Mouse (Mus musculus) neutrophil, adult 59 days (primary cell): Measurements from ENCODE around the gene Lce1h. TPM values are rescaled to one million over a fixed set of nuclear protein-coding genes. Genes with fewer than 3 reads are reported as not detected.

ENCODE experiments used
- total RNA-seq, 2 experiments: library from RNA; stranded (reverse); gene quantifications; 1 replicate in 1 of 2; 2 replicates in 1 of 2; pipeline ENCODE4 v1.2.4; 2023

The Lce1h gene
- total RNA-seq = not detected

GRCm38 (mm10) chr3:92764965-92765364 lies at the start of gene Lce1h:
Gene Lce1h, minus strand, starts transcription at chr3:92765065.

GRCm38 (mm10) chr3:92807791-92808190 lies 42.9 kb upstream of the Lce1h start, which contains the start of gene Lce1k:
Gene Lce1k, minus strand, starts transcription at chr3:92807891.

GRCm38 (mm10) chr3:92790414-92790813 lies 25.5 kb upstream of the Lce1h start, which contains the start of gene Lce1j:
Gene Lce1j, minus strand, starts transcription at chr3:92790514.

GRCm38 (mm10) chr3:92778799-92779198 lies 13.9 kb upstream of the Lce1h start, which contains the start of gene Lce1i:
Gene Lce1i, minus strand, starts transcription at chr3:92778899.

GRCm38 (mm10) chr3:92752238-92752637 lies 12.6 kb downstream of the Lce1h start, which contains the start of gene Lce1g:
Gene Lce1g, minus strand, starts transcription at chr3:92752338.

GRCm38 (mm10) chr3:92738996-92739395 lies 25.9 kb downstream of the Lce1h start, which contains the start of gene Gm38119:
Gene Gm38119, minus strand, starts transcription at chr3:92739096.

GRCm38 (mm10) chr3:92720250-92720649 lies 44.6 kb downstream of the Lce1h start, which contains the start of gene Lce1f:
Gene Lce1f, minus strand, starts transcription at chr3:92720350.

Other genes with a start within 250 kb of the Lce1h start
- not detected for gene 2310046K23Rik, start 230.6 kb downstream of the Lce1h start, total RNA-seq
- not detected for gene Ivl, start 191.3 kb downstream of the Lce1h start, total RNA-seq
- gene Smcp, start 176.1 kb downstream of the Lce1h start, total RNA-seq = not detected
- gene 2210017I01Rik, start 157.6 kb downstream of the Lce1h start, total RNA-seq = not detected
- gene Lce6a, start 143.4 kb downstream of the Lce1h start, total RNA-seq = not detected
- not detected for gene Lce1a1, start 116.8 kb downstream of the Lce1h start, total RNA-seq
- gene Lce1b, start 108.1 kb downstream of the Lce1h start, total RNA-seq = not detected
- gene Lce1a2, start 94.8 kb downstream of the Lce1h start, total RNA-seq = not detected
- not detected for gene Lce1c, start 85.8 kb downstream of the Lce1h start, total RNA-seq
- not detected for gene Lce1d, start 77.9 kb downstream of the Lce1h start, total RNA-seq
- not detected for gene Lce1e, start 56.0 kb downstream of the Lce1h start, total RNA-seq
- not detected for gene Lce1f, start 44.7 kb downstream of the Lce1h start, total RNA-seq
- gene Gm38119, start 26.0 kb downstream of the Lce1h start, total RNA-seq = not detected
- gene Lce1g, start 12.7 kb downstream of the Lce1h start, total RNA-seq = not detected
- not detected for gene Lce1i, start 13.8 kb upstream of the Lce1h start, total RNA-seq
- gene Lce1j, start 25.4 kb upstream of the Lce1h start, total RNA-seq = not detected
- not detected for gene Lce1k, start 42.8 kb upstream of the Lce1h start, total RNA-seq
- not detected for gene Kprp, start 62.2 kb upstream of the Lce1h start, total RNA-seq
- gene Lce1l, start 86.2 kb upstream of the Lce1h start, total RNA-seq = not detected
- not detected for gene 2310050C09Rik, start 105.2 kb upstream of the Lce1h start, total RNA-seq
- gene Lce3a, start 161.2 kb upstream of the Lce1h start, total RNA-seq = not detected
- not detected for gene Lce3b, start 167.9 kb upstream of the Lce1h start, total RNA-seq
- not detected for gene Lce3c, start 179.4 kb upstream of the Lce1h start, total RNA-seq
- gene Lce3d, start 192.3 kb upstream of the Lce1h start, total RNA-seq = not detected
- not detected for gene Lce3e, start 202.0 kb upstream of the Lce1h start, total RNA-seq
- gene Lce3f, start 227.2 kb upstream of the Lce1h start, total RNA-seq = not detected